Mouse (Mus musculus): ENCODE measurements around the gene Tuba3b. TPM values are rescaled to one million over a fixed set of nuclear protein-coding genes. Genes with fewer than 3 reads are reported as not detected.

The Tuba3b gene
- total and polyA plus RNA-seq, 3 experiments, result not detected

DNA sequence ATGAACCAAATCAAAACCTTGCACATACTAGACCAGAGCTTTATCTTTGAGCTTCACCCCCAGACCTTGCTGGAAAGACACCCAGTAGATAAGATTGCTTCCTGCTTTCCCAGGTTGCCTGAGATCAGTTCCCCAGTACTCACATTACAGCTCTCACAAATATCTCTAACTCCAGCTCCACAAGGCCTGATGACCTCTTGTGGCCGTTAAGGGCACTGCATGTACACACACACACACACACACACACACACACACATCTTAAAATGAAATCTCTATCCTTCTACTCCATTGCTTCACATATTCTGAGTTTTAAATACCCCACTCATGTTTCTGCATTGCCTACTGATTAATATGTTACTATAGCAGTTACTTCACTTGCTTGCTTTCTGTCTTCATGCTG lies 40.1 kb downstream of the Tuba3b start:
- Histone ChIP-seq H3K4me1 (ENCODE audit: insufficient read depth, low read depth, low read length) (no peaks in the 10 kb centered on the region), H3K4me3 (ENCODE audit: low read depth, low read length) (no peak overlapping the region), H3K9me3 (replicated peaks) (peaks cover 57% of the 10 kb centered on the region), H3K27me3 (ENCODE audit: insufficient read depth, low read length) (no peaks in the 10 kb centered on the region), H3K36me3 (replicated peaks) (no peaks in the 10 kb centered on the region)
- ATAC-seq (ENCODE audit: extremely low read depth, insufficient number of reproducible peaks, low FRiP score, poor library complexity, severe bottlenecking), result no peak
- TF ChIP-seq POLR2AphosphoS5 (IDR thresholded peaks at IDR 0.05; ENCODE audit: insufficient replicate concordance, low read depth, low read length) (no peak), GATA2 (IDR thresholded peaks at IDR 0.05; ENCODE audit: borderline replicate concordance, low read depth, low read length) (no peak), CTCF (IDR thresholded peaks at IDR 0.05; ENCODE audit: low read depth, low read length) (no peak), TAL1 (conservative IDR thresholded peaks at IDR 0.05; ENCODE audit: low read depth, low read length) (no peak), GATA1 (IDR thresholded peaks at IDR 0.05; ENCODE audit: borderline replicate concordance, low read length) (no peak)
- DNase-seq (ENCODE audit: low spot score), result no peak

- TF ChIP-seq CTCF (IDR thresholded peaks at IDR 0.05; ENCODE audit: low read depth, low read length), result no peak
- TF ChIP-seq GATA1 (IDR thresholded peaks at IDR 0.05; ENCODE audit: borderline replicate concordance, low read length), result no peak
- no peak for TF ChIP-seq GATA2 (IDR thresholded peaks at IDR 0.05; ENCODE audit: borderline replicate concordance, low read depth, low read length)
- no peak for TF ChIP-seq TAL1 (conservative IDR thresholded peaks at IDR 0.05; ENCODE audit: low read depth, low read length)
- TF ChIP-seq POLR2AphosphoS5 (IDR thresholded peaks at IDR 0.05; ENCODE audit: insufficient replicate concordance, low read depth, low read length), result no peak
- DNase-seq (ENCODE audit: low spot score) (no peak), ATAC-seq (ENCODE audit: extremely low read depth, insufficient number of reproducible peaks, low FRiP score, poor library complexity, severe bottlenecking) (no peak)
- peaks cover 50% of the 10 kb centered on the region for H3K9me3 ChIP-seq (replicated peaks)
- H3K36me3 ChIP-seq (replicated peaks), result no peaks in the 10 kb centered on the region
- no peaks in the 10 kb centered on the region for H3K27me3 ChIP-seq (ENCODE audit: insufficient read depth, low read length)
- H3K4me3 ChIP-seq (ENCODE audit: low read depth, low read length), result no peak overlapping the region
- no peaks in the 10 kb centered on the region for H3K4me1 ChIP-seq (ENCODE audit: insufficient read depth, low read depth, low read length)
These were observed 41.4 kb downstream of the Tuba3b start for GRCm38 (mm10) chr6:145656740-145657591.

GRCm38 (mm10) chr6:145659116-145659515 lies 43.6 kb downstream of the Tuba3b start:
- no peaks in the 10 kb centered on the region for H3K27me3 ChIP-seq (ENCODE audit: insufficient read depth, low read length)
- peaks cover 57% of the 10 kb centered on the region for H3K9me3 ChIP-seq (replicated peaks)
- no peak for TF ChIP-seq GATA1 (IDR thresholded peaks at IDR 0.05; ENCODE audit: borderline replicate concordance, low read length)
- no peak for TF ChIP-seq CTCF (IDR thresholded peaks at IDR 0.05; ENCODE audit: low read depth, low read length)
- no peak for TF ChIP-seq TAL1 (conservative IDR thresholded peaks at IDR 0.05; ENCODE audit: low read depth, low read length)
- no peak for TF ChIP-seq POLR2AphosphoS5 (IDR thresholded peaks at IDR 0.05; ENCODE audit: insufficient replicate concordance, low read depth, low read length)
- no peak for TF ChIP-seq GATA2 (IDR thresholded peaks at IDR 0.05; ENCODE audit: borderline replicate concordance, low read depth, low read length)
- H3K36me3 ChIP-seq (replicated peaks), result no peaks in the 10 kb centered on the region
- H3K4me3 ChIP-seq (ENCODE audit: low read depth, low read length), result no peak overlapping the region
- H3K4me1 ChIP-seq (ENCODE audit: insufficient read depth, low read depth, low read length), result no peaks in the 10 kb centered on the region
- ATAC-seq (ENCODE audit: extremely low read depth, insufficient number of reproducible peaks, low FRiP score, poor library complexity, severe bottlenecking) (no peak), DNase-seq (ENCODE audit: low spot score) (no peak)

GRCm38 (mm10) chr6:145660943-145661342 lies 45.4 kb downstream of the Tuba3b start:
- ATAC-seq (ENCODE audit: extremely low read depth, insufficient number of reproducible peaks, low FRiP score, poor library complexity, severe bottlenecking), result no peak
- no peak for TF ChIP-seq POLR2AphosphoS5 (IDR thresholded peaks at IDR 0.05; ENCODE audit: insufficient replicate concordance, low read depth, low read length)
- TF ChIP-seq GATA2 (IDR thresholded peaks at IDR 0.05; ENCODE audit: borderline replicate concordance, low read depth, low read length), result no peak
- H3K4me1 ChIP-seq (ENCODE audit: insufficient read depth, low read depth, low read length), result no peaks in the 10 kb centered on the region
- no peaks in the 10 kb centered on the region for H3K27me3 ChIP-seq (ENCODE audit: insufficient read depth, low read length)
- peaks cover 53% of the 10 kb centered on the region for H3K9me3 ChIP-seq (replicated peaks)
- no peak overlapping the region for H3K4me3 ChIP-seq (ENCODE audit: low read depth, low read length)
- no peak for DNase-seq (ENCODE audit: low spot score)
- no peaks in the 10 kb centered on the region for H3K36me3 ChIP-seq (replicated peaks)

- TF ChIP-seq TAL1 (conservative IDR thresholded peaks at IDR 0.05; ENCODE audit: low read depth, low read length), result no peak
- TF ChIP-seq CTCF (IDR thresholded peaks at IDR 0.05; ENCODE audit: low read depth, low read length), result no peak
- no peak for TF ChIP-seq GATA2 (IDR thresholded peaks at IDR 0.05; ENCODE audit: borderline replicate concordance, low read depth, low read length)
- no peak for TF ChIP-seq POLR2AphosphoS5 (IDR thresholded peaks at IDR 0.05; ENCODE audit: insufficient replicate concordance, low read depth, low read length)
- no peak for TF ChIP-seq GATA1 (IDR thresholded peaks at IDR 0.05; ENCODE audit: borderline replicate concordance, low read length)
- DNase-seq (ENCODE audit: low spot score), result no peak
These were observed 48.7 kb downstream of the Tuba3b start for GRCm38 (mm10) chr6:145664208-145664607.

DNA sequence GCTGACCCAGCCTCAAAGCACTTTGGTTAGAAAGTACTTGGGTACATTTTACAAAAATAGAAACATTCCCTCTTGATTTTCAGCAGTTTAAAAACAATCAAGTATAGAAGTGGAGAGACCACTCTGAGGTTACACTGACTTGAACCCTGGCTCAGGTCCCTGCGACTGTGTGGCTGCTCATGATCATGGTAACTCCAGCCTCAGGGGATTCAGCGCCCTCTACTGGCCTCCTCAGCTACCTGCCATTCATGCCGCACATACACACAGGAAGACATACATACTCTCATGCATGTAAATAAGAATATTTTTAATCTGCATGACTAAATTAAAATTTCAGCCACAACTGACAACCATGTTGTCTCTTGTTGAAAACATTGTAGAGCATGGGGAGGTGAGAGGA lies 50.2 kb downstream of the Tuba3b start:
- H3K4me1 ChIP-seq (ENCODE audit: insufficient read depth, low read depth, low read length), result no peaks in the 10 kb centered on the region

More at GRCm38 (mm10) chr6:145664208-145664607, 48.7 kb downstream of the Tuba3b start:
- ATAC-seq (ENCODE audit: extremely low read depth, insufficient number of reproducible peaks, low FRiP score, poor library complexity, severe bottlenecking), result no peak
- Histone ChIP-seq H3K4me3 (ENCODE audit: low read depth, low read length) (no peak overlapping the region), H3K36me3 (replicated peaks) (no peaks in the 10 kb centered on the region), H3K27me3 (ENCODE audit: insufficient read depth, low read length) (no peaks in the 10 kb centered on the region), H3K4me1 (ENCODE audit: insufficient read depth, low read depth, low read length) (no peaks in the 10 kb centered on the region), H3K9me3 (replicated peaks) (peaks cover 65% of the 10 kb centered on the region)

More for the DNA sequence above, 50.2 kb downstream of the Tuba3b start:
- Histone ChIP-seq H3K4me3 (ENCODE audit: low read depth, low read length) (no peak overlapping the region), H3K27me3 (ENCODE audit: insufficient read depth, low read length) (no peaks in the 10 kb centered on the region), H3K36me3 (replicated peaks) (no peaks in the 10 kb centered on the region), H3K9me3 (replicated peaks) (peaks cover 68% of the 10 kb centered on the region)
- ATAC-seq (ENCODE audit: extremely low read depth, insufficient number of reproducible peaks, low FRiP score, poor library complexity, severe bottlenecking), result no peak
- DNase-seq (ENCODE audit: low spot score), result no peak
- TF ChIP-seq CTCF (IDR thresholded peaks at IDR 0.05; ENCODE audit: low read depth, low read length) (no peak), GATA1 (IDR thresholded peaks at IDR 0.05; ENCODE audit: borderline replicate concordance, low read length) (no peak), TAL1 (conservative IDR thresholded peaks at IDR 0.05; ENCODE audit: low read depth, low read length) (no peak), POLR2AphosphoS5 (IDR thresholded peaks at IDR 0.05; ENCODE audit: insufficient replicate concordance, low read depth, low read length) (no peak), GATA2 (IDR thresholded peaks at IDR 0.05; ENCODE audit: borderline replicate concordance, low read depth, low read length) (no peak)
